Mouse (Mus musculus) ES-Bruce4 (cell line): ENCODE measurements around the gene Unc80.

Source experiments
- CTCF ChIP-seq: IDR thresholded peaks from one replicate; pipeline ENCODE4 v1.8.1; 2011; ENCODE audit warnings: low read depth, low read length
- EP300 ChIP-seq: IDR thresholded peaks from 2 replicates; pipeline ENCODE4 v1.6.1; 2011; ENCODE audit warnings: low read depth, low read length; ENCODE audit not compliant: insufficient read depth
- POLR2A ChIP-seq: IDR thresholded peaks from one replicate; pipeline ENCODE4 v1.8.1; 2011; ENCODE audit warnings: low read length; ENCODE audit not compliant: insufficient read depth

- TF ChIP-seq CTCF: no peak
- TF ChIP-seq POLR2A: no peak
- no peak for TF ChIP-seq EP300
These were observed 36.7 kb upstream of the Unc80 start for GRCm38 (mm10) chr1:66431472-66431871.
